Mouse (Mus musculus) midbrain, embryonic 12.5 days (tissue): Measurements from ENCODE around the gene Dsp. TPM values are rescaled to one million over a fixed set of nuclear protein-coding genes. Genes with fewer than 3 reads are reported as not detected.

Source experiments
- ATAC-seq: fragments of 200-750 bp; cut with Nextera tagmentation; 2 replicates; pipeline ENCODE4 v1.8.0; 2017; ENCODE audit warnings: low read depth, moderate TSS enrichment, moderate library complexity; ENCODE audit not compliant: low FRiP score
- H3K27ac ChIP-seq: fragments of 300-500 bp; sonication (generic); replicated peaks from 2 replicates; pipeline ENCODE4 v1.5.1; 2016; ENCODE audit warnings: mild to moderate bottlenecking
- H3K27me3 ChIP-seq: fragments of 300-500 bp; sonication (generic); 2 replicates; pipeline ENCODE4 v1.6.1; 2016; ENCODE audit warnings: mild to moderate bottlenecking
- H3K36me3 ChIP-seq: fragments of 300-500 bp; sonication (generic); 2 replicates; pipeline ENCODE4 v1.6.1; 2016
- H3K4me1 ChIP-seq: fragments of 300-500 bp; sonication (generic); 2 replicates; pipeline ENCODE4 v1.6.1; 2016
- H3K4me2 ChIP-seq: fragments of 300-500 bp; sonication (generic); replicated peaks from 2 replicates; pipeline ENCODE4 v1.6.1; 2016; ENCODE audit warnings: mild to moderate bottlenecking, moderate library complexity
- H3K4me3 ChIP-seq: fragments of 300-500 bp; sonication (generic); 2 replicates; pipeline ENCODE4 v1.5.1; 2016; ENCODE audit warnings: mild to moderate bottlenecking
- H3K9ac ChIP-seq: fragments of 300-500 bp; sonication (generic); replicated peaks from 2 replicates; pipeline ENCODE4 v1.6.1; 2016; ENCODE audit warnings: mild to moderate bottlenecking, moderate library complexity
- H3K9me3 ChIP-seq: fragments of 300-500 bp; sonication (generic); 2 replicates; pipeline ENCODE4 v1.6.1; 2016; ENCODE audit warnings: mild to moderate bottlenecking
- WGBS: fragments of 180-500 bp; shearing (Covaris S2); methylation state at CpG from one replicate; pipeline ENCODE4 v1.1.7; 2016; 5-methylcytosine and 5-hydroxymethylcytosine counted together
- polyA plus RNA-seq: library from polyadenylated mRNA; unstranded; fragments of >200 nt; fragmentation: Nextera tagmentation; extraction: Ambion mirVana; gene quantifications from 2 replicates; pipeline ENCODE4 v1.2.1, GENCODE M21; 2016

Gene Dsp
- polyA plus RNA-seq, 1 experiment from 2014 or later = 0.66 TPM

DNA sequence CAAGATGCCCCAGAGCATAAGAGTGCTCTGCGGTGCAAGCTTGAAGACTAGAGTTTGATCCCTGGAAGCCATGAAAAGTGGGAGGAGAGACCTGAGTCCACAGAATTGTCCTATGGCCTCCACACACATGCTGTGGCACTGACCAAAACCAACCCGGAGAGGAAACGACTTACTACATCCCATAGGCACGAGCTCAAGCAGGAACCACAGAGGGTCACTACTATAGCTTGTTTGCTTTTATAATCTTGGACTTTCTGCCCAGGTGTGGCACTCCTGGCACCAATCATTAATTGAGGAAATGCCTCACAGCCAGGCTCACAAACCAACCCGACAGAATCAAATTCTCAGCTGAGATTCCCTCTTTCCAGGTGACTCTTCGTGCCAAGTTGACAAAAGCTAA, 50.3 kb downstream of the Dsp start:
- H3K27me3 ChIP-seq = no peaks in the 10 kb centered on the region
- no peak for ATAC-seq
- H3K4me2 ChIP-seq = no peak overlapping the region
- no peak overlapping the region for H3K27ac ChIP-seq
- H3K9me3 ChIP-seq = peaks cover 5% of the 10 kb centered on the region
- no peak overlapping the region for H3K9ac ChIP-seq
- WGBS = 83% methylated on average over 6 of the region's 6 CpGs
- H3K4me3 ChIP-seq = no peak overlapping the region
- peaks cover 9% of the 10 kb centered on the region for H3K4me1 ChIP-seq
- no peaks in the 10 kb centered on the region for H3K36me3 ChIP-seq

GRCm38 (mm10) chr13:38204171-38204570, 53.1 kb downstream of the Dsp start:
- ATAC-seq = no peak
- H3K9me3 ChIP-seq = no peaks in the 10 kb centered on the region
- no peak overlapping the region for H3K27ac ChIP-seq
- no peak overlapping the region for H3K9ac ChIP-seq
- peaks cover 14% of the 10 kb centered on the region for H3K4me1 ChIP-seq
- peak overlapping the region; percentile 55 for H3K4me3 ChIP-seq
- 62% methylated on average over 4 of the region's 4 CpGs for WGBS
- no peaks in the 10 kb centered on the region for H3K36me3 ChIP-seq
- H3K27me3 ChIP-seq = no peaks in the 10 kb centered on the region
- peak overlapping the region; percentile 61 for H3K4me2 ChIP-seq

DNA sequence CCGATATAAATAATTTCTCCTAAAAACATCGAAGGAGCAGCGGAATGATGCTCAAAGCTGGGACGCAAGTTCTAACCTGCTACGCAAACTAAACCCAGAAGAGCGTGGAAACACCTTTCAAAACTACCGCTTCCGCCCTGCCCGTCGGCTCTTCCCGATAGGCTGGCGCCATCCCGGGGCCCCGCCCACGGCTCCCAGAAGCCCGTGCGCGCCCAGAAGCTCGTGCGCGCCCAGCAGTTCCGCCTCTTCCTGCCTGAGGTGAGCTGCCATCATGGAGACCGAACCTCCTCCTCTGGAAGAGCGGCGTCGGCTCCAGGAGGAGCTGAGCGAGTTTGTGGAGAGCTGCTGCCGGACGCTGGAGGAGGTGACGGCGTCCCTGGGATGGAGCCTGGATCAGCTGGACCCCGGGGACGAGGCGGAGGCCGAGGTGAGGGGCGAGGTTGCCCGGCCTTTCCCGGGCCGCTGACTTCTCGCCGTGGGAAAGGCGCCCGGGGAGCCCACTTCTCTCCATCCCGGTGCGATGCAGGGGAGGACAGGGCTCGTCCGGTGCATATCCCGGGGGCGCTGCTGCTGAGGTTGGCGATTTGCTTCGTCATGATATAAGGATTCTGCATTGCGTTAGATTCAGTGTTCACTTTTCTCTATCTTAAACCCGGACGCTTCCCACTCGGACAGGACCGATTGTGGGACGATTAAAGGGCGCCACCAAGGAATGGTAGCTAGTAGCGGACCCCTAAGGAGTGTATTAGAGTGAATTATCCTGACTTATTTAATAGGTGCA, 53.8 kb downstream of the Dsp start, which contains the start of gene Snrnp48:
TSS of gene Snrnp48 (plus strand) at position 237 of the 781 bp plus-strand sequence.
- Histone ChIP-seq H3K4me2 (peak within 1 kb of the TSS; percentile 61), H3K27me3 (no peaks in the 10 kb centered on the region), H3K4me3 (peak within 1 kb of the TSS; percentile 55), H3K9ac (peak within 1 kb of the TSS; percentile 72), H3K9me3 (no peaks in the 10 kb centered on the region), H3K36me3 (no peaks in the 10 kb centered on the region), H3K4me1 (peaks cover 14% of the 10 kb centered on the region), H3K27ac (peak within 1 kb of the TSS; percentile 76)
- WGBS = under 1% methylated on average over 59 of the region's 59 CpGs
- peak; percentile 99 for ATAC-seq

GRCm38 (mm10) chr13:38211122-38211521, 60.0 kb downstream of the Dsp start:
- Histone ChIP-seq H3K27me3 (no peaks in the 10 kb centered on the region), H3K4me3 (no peak overlapping the region), H3K9ac (no peak overlapping the region), H3K27ac (no peak overlapping the region), H3K4me2 (no peak overlapping the region), H3K4me1 (peaks cover 7% of the 10 kb centered on the region), H3K36me3 (peaks cover 40% of the 10 kb centered on the region), H3K9me3 (no peaks in the 10 kb centered on the region)
- 96% methylated on average over 5 of the region's 5 CpGs for WGBS
- ATAC-seq = no peak

DNA sequence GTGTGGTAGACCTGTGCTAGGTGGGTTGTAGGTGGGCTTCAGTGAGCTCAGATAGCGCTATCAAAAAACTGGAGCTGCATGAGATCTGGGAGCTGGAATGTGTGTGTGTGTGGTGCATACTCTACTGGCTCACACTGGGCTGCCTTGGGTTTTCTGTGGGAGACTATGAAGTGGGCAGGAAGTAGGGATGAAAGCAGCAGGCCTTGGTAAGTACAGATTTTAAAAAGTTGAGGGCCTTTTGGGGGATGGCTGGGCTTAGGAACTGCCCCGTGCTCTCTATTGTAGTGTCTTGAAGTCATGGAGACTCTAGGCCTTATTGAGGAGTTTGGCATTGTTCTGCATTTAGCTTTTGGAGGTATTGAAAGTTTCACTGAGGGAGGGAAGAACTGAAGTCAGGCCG, 67.6 kb downstream of the Dsp start:
- no peak overlapping the region for H3K9ac ChIP-seq
- no peaks in the 10 kb centered on the region for H3K27me3 ChIP-seq
- WGBS = 88% methylated on average over 3 of the region's 3 CpGs
- ATAC-seq = no peak
- no peak overlapping the region for H3K27ac ChIP-seq
- no peaks in the 10 kb centered on the region for H3K4me1 ChIP-seq
- no peaks in the 10 kb centered on the region for H3K9me3 ChIP-seq
- no peak overlapping the region for H3K4me3 ChIP-seq
- H3K4me2 ChIP-seq = no peak overlapping the region
- H3K36me3 ChIP-seq = peaks cover 82% of the 10 kb centered on the region

GRCm38 (mm10) chr13:38220331-38220730, 69.2 kb downstream of the Dsp start:
- Histone ChIP-seq H3K4me1 (no peaks in the 10 kb centered on the region), H3K4me3 (no peak overlapping the region), H3K9me3 (no peaks in the 10 kb centered on the region), H3K9ac (no peak overlapping the region), H3K27ac (no peak overlapping the region), H3K27me3 (no peaks in the 10 kb centered on the region), H3K36me3 (peaks cover 94% of the 10 kb centered on the region), H3K4me2 (no peak overlapping the region)
- WGBS = 98% methylated on average over 6 of the region's 6 CpGs
- no peak for ATAC-seq

GRCm38 (mm10) chr13:38230177-38230821, 79.2 kb downstream of the Dsp start:
- Histone ChIP-seq H3K36me3 (peaks cover 27% of the 10 kb centered on the region), H3K9ac (no peak overlapping the region), H3K27me3 (no peaks in the 10 kb centered on the region), H3K27ac (no peak overlapping the region), H3K4me1 (no peaks in the 10 kb centered on the region), H3K4me2 (no peak overlapping the region), H3K4me3 (no peak overlapping the region), H3K9me3 (no peaks in the 10 kb centered on the region; the same call in 1 of the 2 replicates)
- 79% methylated on average over 9 of the region's 9 CpGs for WGBS
- ATAC-seq = no peak

GRCm38 (mm10) chr13:38232411-38232810, 81.3 kb downstream of the Dsp start:
- Histone ChIP-seq H3K9ac (no peak overlapping the region), H3K27me3 (no peaks in the 10 kb centered on the region), H3K4me3 (no peak overlapping the region), H3K9me3 (peaks cover 6% of the 10 kb centered on the region; the same call in 1 of the 2 replicates), H3K27ac (no peak overlapping the region), H3K36me3 (peaks cover 18% of the 10 kb centered on the region), H3K4me2 (no peak overlapping the region), H3K4me1 (no peaks in the 10 kb centered on the region)
- 85% methylated on average over 4 of the region's 4 CpGs for WGBS
- ATAC-seq = no peak

- Histone ChIP-seq H3K27ac (no peak overlapping the region), H3K4me1 (no peaks in the 10 kb centered on the region), H3K27me3 (no peaks in the 10 kb centered on the region), H3K9ac (no peak overlapping the region), H3K4me2 (no peak overlapping the region), H3K4me3 (no peak overlapping the region), H3K9me3 (peaks cover 6% of the 10 kb centered on the region; the same call in 1 of the 2 replicates), H3K36me3 (peaks cover 13% of the 10 kb centered on the region)
- no peak for ATAC-seq
- WGBS = 82% methylated on average over 3 of the region's 3 CpGs
Observed at GRCm38 (mm10) chr13:38232856-38233625, 81.9 kb downstream of the Dsp start.

DNA sequence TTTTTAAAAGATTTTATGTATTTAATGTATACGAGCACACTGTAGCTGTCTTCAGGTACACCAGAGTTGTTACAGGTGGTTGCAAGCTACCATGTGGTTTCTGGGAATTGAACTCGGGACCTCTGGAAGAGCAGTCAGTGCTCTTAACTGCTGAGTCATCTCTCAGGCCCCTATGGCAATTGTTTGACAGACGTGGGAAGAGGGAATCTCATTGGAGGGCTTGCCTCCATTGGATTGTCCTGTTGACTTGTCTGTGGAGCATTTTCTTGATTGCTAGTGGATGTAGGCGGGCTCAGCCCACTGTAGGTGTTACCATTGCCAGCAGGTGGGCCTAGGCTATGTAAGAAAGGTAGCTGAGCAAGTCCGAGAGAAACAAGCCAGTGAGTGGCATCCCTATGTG, 83.6 kb downstream of the Dsp start:
- Histone ChIP-seq H3K9ac (no peak overlapping the region), H3K4me1 (no peaks in the 10 kb centered on the region), H3K27ac (no peak overlapping the region), H3K4me3 (no peak overlapping the region), H3K36me3 (no peaks in the 10 kb centered on the region), H3K4me2 (no peak overlapping the region), H3K27me3 (no peaks in the 10 kb centered on the region), H3K9me3 (0 out of 2 replicates have a peak, but pooled peaks cover 6% of the 10 kb centered on the region)
- no peak for ATAC-seq
- 83% methylated on average over 5 of the region's 5 CpGs for WGBS

DNA sequence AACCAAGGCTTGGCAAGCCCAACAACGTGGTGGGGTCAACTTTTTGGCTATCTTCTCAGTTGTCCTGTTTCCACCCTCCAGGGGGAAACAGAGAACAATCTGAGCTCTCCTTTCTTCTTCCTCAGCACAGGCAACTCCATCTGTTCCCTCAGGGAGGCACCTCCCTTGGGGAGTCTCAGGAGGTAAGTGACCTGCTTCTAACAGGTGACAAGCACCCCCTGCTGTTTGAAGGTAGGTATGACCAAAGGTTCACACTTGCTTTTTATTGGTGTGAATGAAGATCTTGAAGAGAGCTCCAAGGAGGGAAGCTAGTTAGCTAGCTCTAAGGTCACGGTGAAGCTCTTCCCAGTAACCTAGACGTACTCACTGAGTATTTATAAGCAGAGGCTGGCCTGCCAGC, 84.3 kb downstream of the Dsp start:
- Histone ChIP-seq H3K27me3 (no peaks in the 10 kb centered on the region), H3K36me3 (no peaks in the 10 kb centered on the region), H3K9ac (no peak overlapping the region), H3K9me3 (0 out of 2 replicates have a peak, but pooled peaks cover 6% of the 10 kb centered on the region), H3K4me3 (no peak overlapping the region), H3K27ac (no peak overlapping the region), H3K4me2 (no peak overlapping the region), H3K4me1 (no peaks in the 10 kb centered on the region)
- WGBS = 80% methylated on average over 3 of the region's 3 CpGs
- ATAC-seq = no peak

DNA sequence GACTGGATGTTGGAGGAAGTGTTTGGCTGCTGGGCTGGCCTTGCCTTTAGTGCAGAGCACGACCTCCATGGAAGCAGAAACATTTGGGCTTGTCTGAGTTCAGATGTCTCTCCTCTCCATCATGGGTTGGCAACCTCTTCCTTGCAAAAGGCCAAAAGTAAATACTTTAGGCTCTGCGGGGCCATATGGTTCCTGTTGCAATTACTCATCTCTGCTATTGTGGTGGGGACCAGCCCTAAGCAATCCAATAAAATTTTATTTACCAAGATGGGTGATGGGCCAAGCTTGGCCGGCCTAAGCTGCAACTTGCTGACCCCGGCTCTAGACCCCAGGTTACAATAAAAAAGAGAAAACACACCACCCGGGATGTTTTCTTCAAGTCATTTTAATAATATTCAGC, 97.1 kb downstream of the Dsp start:
- WGBS = 75% methylated on average over 5 of the region's 5 CpGs
- H3K4me1 ChIP-seq = no peaks in the 10 kb centered on the region
- no peak overlapping the region for H3K4me2 ChIP-seq
- no peaks in the 10 kb centered on the region for H3K27me3 ChIP-seq
- no peak overlapping the region for H3K4me3 ChIP-seq
- no peak overlapping the region for H3K27ac ChIP-seq
- H3K36me3 ChIP-seq = no peaks in the 10 kb centered on the region
- H3K9me3 ChIP-seq = no peaks in the 10 kb centered on the region
- no peak for ATAC-seq
- H3K9ac ChIP-seq = no peak overlapping the region
